In the genomic region with DNA sequence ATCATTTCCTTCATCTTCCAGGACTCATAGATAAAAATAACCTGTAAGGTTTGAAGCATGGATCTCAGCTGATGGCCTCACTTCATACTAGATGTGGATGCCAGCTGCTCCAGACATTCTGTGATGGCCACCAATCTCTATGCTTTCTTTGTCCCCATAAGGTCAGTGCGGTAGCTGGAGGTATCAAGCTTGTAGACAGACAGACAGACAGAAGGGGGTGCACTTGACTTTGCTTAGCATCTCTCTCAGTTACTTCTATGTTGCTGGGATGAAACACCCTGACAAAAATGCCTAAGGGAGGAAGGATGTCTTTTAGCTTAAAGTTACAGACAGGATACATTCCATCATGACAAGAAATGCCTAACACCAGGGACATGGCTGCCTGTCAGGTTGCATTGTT, we compare ENCODE assay signal across 25 mouse cellular contexts.
"Had no signal": no experiment of that assay in that cellular context is flagged by ENCODE, and none has a peak within 500 bp of the region (broad histone marks: within the 10 kb centered on the region; RNA-seq: fewer than 3 reads in every experiment).

No protein-coding gene starts in this region.

- DNase-seq: gastrocnemius, adult 2 months; gastrocnemius, postnatal 10 days; gastrocnemius, postnatal 25 days; heart, adult 18-20 months; heart, postnatal 14 days; heart, postnatal 36 days; kidney, adult 11 months; kidney, adult 2 months; kidney, adult 9 months; kidney, postnatal 14 days; kidney, postnatal 36 days; layer of hippocampus, adult 9-11 months; layer of hippocampus, postnatal 36 days; left cerebral cortex, postnatal 4 days; liver, embryonic 13.5 days had no signal

- H3K9ac ChIP-seq: heart, embryonic 13.5 days; heart, embryonic 15.5 days; hindbrain, embryonic 13.5 days; hindbrain, embryonic 15.5 days; kidney, embryonic 15.5 days; limb, embryonic 13.5 days; limb, embryonic 15.5 days; liver, embryonic 13.5 days had no signal

- H3K36me3 ChIP-seq: heart, embryonic 15.5 days; hindbrain, embryonic 15.5 days; kidney, embryonic 15.5 days; limb, embryonic 15.5 days; liver, embryonic 13.5 days had no signal

- H3K27ac ChIP-seq: heart, embryonic 10.5 days; heart, embryonic 13.5 days; heart, embryonic 15.5 days; hindbrain, embryonic 13.5 days; hindbrain, embryonic 15.5 days; hindbrain, postnatal 0 days; kidney, embryonic 15.5 days; kidney, postnatal 0 days; limb, embryonic 13.5 days; limb, embryonic 15.5 days; liver, embryonic 13.5 days had no signal

- H3K27me3 ChIP-seq: heart, embryonic 13.5 days; heart, embryonic 15.5 days; hindbrain, embryonic 13.5 days; hindbrain, embryonic 15.5 days; kidney, embryonic 15.5 days; limb, embryonic 13.5 days; limb, embryonic 15.5 days; liver, embryonic 13.5 days had no signal

- H3K4me3 ChIP-seq: gastrocnemius, adult 2 months; heart, embryonic 10.5 days; heart, embryonic 13.5 days; heart, embryonic 15.5 days; hindbrain, embryonic 13.5 days; hindbrain, embryonic 15.5 days; kidney, embryonic 15.5 days; limb, embryonic 13.5 days; limb, embryonic 15.5 days; liver, embryonic 13.5 days had no signal
